Mouse (Mus musculus): ENCODE results near the gene Lamb3.
"Not testable (repeated sequence)": the region's sequence is repeated elsewhere in the genome, so short reads cannot be mapped to it uniquely, and the experiment has no call there.

Lamb3 gene

GRCm38 (mm10) chr1:193274407-193275071 is 67.0 kb downstream of the Lamb3 start:
- no peak for DNase-seq (ENCODE audit: low read depth, low spot score)

- DNase-seq (ENCODE audit: low read depth, low spot score), result peak; percentile 41
Measured at GRCm38 (mm10) chr1:193278414-193279045, 71.0 kb downstream of the Lamb3 start.

- no peak for DNase-seq (ENCODE audit: low read depth, low spot score)
Measured at GRCm38 (mm10) chr1:193279492-193279891, 72.0 kb downstream of the Lamb3 start.

GRCm38 (mm10) chr1:193281344-193281743 is 73.8 kb downstream of the Lamb3 start:
- DNase-seq (ENCODE audit: low read depth, low spot score), result no peak

GRCm38 (mm10) chr1:193284228-193284779 is 76.8 kb downstream of the Lamb3 start:
- DNase-seq (ENCODE audit: low read depth, low spot score), result no peak

GRCm38 (mm10) chr1:193285766-193286325 is 78.3 kb downstream of the Lamb3 start:
- not testable (repeated sequence) for DNase-seq (ENCODE audit: low read depth, low spot score)

- no peak for DNase-seq (ENCODE audit: low read depth, low spot score)
Measured at GRCm38 (mm10) chr1:193287578-193287977, 80.1 kb downstream of the Lamb3 start.

- DNase-seq (ENCODE audit: low read depth, low spot score), result no peak
Measured at GRCm38 (mm10) chr1:193289076-193289475, 81.6 kb downstream of the Lamb3 start.

- no peak for DNase-seq (ENCODE audit: low read depth, low spot score)
Measured at GRCm38 (mm10) chr1:193289914-193290313, 82.4 kb downstream of the Lamb3 start.

- DNase-seq (ENCODE audit: low read depth, low spot score), result no peak
Measured at GRCm38 (mm10) chr1:193290686-193291085, 83.2 kb downstream of the Lamb3 start.

- DNase-seq (ENCODE audit: low read depth, low spot score), result no peak
Measured at GRCm38 (mm10) chr1:193293039-193293438, 85.5 kb downstream of the Lamb3 start.

GRCm38 (mm10) chr1:193293926-193294325 is 86.4 kb downstream of the Lamb3 start:
- no peak for DNase-seq (ENCODE audit: low read depth, low spot score)

- DNase-seq (ENCODE audit: low read depth, low spot score), result no peak
Measured at GRCm38 (mm10) chr1:193295920-193296319, 88.4 kb downstream of the Lamb3 start.

- no peak for DNase-seq (ENCODE audit: low read depth, low spot score)
Measured at GRCm38 (mm10) chr1:193298141-193298765, 90.8 kb downstream of the Lamb3 start.

- no peak for DNase-seq (ENCODE audit: low read depth, low spot score)
Measured at GRCm38 (mm10) chr1:193299995-193300394, 92.5 kb downstream of the Lamb3 start.

- peak; percentile 55 for DNase-seq (ENCODE audit: low read depth, low spot score)
Measured at GRCm38 (mm10) chr1:193301216-193302092, 94.0 kb downstream of the Lamb3 start.

- DNase-seq (ENCODE audit: low read depth, low spot score), result no peak
Measured at GRCm38 (mm10) chr1:193302093-193302405, 94.5 kb downstream of the Lamb3 start.

GRCm38 (mm10) chr1:193303096-193303495 is 95.6 kb downstream of the Lamb3 start:
- DNase-seq (ENCODE audit: low read depth, low spot score), result no peak

GRCm38 (mm10) chr1:193305386-193305785 is 97.9 kb downstream of the Lamb3 start:
- DNase-seq (ENCODE audit: low read depth, low spot score), result no peak

GRCm38 (mm10) chr1:193306832-193307231 is 99.3 kb downstream of the Lamb3 start:
- DNase-seq (ENCODE audit: low read depth, low spot score), result no peak

- no peak for DNase-seq (ENCODE audit: low read depth, low spot score)
Measured at GRCm38 (mm10) chr1:193309785-193310518, 102.5 kb downstream of the Lamb3 start.

Measured in R1 (cell line).